ENCODE assay signal across 17 mouse cellular contexts in the genomic region with DNA sequence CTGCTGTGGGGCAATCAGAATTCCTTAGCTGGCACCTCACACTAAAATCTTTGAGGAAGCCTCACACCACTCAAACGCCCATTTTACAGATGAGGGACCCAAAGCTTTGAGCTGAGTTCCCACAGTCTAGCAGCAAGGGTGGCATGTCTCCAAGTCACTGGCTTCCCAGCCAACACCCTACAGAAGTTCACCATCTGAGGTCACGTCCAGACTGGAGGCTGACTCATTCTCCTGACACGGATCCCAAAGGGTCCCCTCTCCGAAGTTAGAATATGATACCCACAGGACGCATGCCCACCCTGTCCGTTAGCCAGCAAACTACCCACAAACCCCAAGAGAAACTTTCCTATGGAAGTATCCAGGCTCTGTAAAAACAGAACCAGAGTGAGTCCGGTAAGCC. TPM values are rescaled to one million over a fixed set of nuclear protein-coding genes. Genes with fewer than 3 reads are reported as not detected.
DNase-seq lines count a peak whose midpoint lies in the region; ATAC-seq and TF ChIP-seq lines count a peak whose summit lies in the region.
"Had no signal": no experiment of that assay in that cellular context is flagged by ENCODE, and none has a peak within 500 bp of the region (broad histone marks: within the 10 kb centered on the region; RNA-seq: fewer than 3 reads in every experiment).

No protein-coding gene starts in this region.

- WGBS in heart, embryonic 11.5 days (ENCODE audit: insufficient replicate concordance), result 75% methylated on average over 7 of the region's 7 CpGs
- 86% methylated on average over 7 of the region's 7 CpGs for WGBS in spleen, adult 2 months
- 56% methylated on average over 7 of the region's 7 CpGs for whole genome bisulfite sequencing in stomach, postnatal 0 days

- peaks cover 2% of the 10 kb centered on the region; the same call in 1 of the 2 replicates for H3K36me3 ChIP-seq in heart, embryonic 11.5 days (ENCODE audit: control insufficient read depth, insufficient read depth, low read length)
- H3K36me3 ChIP-seq in spleen, adult 2 months (ENCODE audit: control insufficient read depth, insufficient read depth, low read length), result no peaks in the 10 kb centered on the region; the same call in none of the 2 replicates
- H3K36me3 ChIP-seq in stomach, postnatal 0 days (ENCODE audit: control insufficient read depth, insufficient read depth, low read length), result no peaks in the 10 kb centered on the region
- H3K36me3 ChIP-seq: forebrain, embryonic 12.5 days; hindbrain, embryonic 13.5 days; intestine, embryonic 15.5 days; liver, embryonic 15.5 days; midbrain, embryonic 15.5 days had no signal

- no peak for TF ChIP-seq POLR2A in spleen, adult 2 months (IDR thresholded peaks at IDR 0.05; ENCODE audit: low read depth, low read length)

- H3K9ac ChIP-seq in heart, embryonic 11.5 days (ENCODE audit: low read depth, low read length), result no peak overlapping the region
- no peak overlapping the region for H3K9ac ChIP-seq in stomach, postnatal 0 days (ENCODE audit: low read length)
- H3K9ac ChIP-seq: forebrain, embryonic 12.5 days; heart, embryonic 13.5 days; hindbrain, embryonic 13.5 days; intestine, embryonic 15.5 days; liver, embryonic 15.5 days; midbrain, embryonic 15.5 days had no signal

- H3K27me3 ChIP-seq in heart, embryonic 11.5 days (ENCODE audit: control insufficient read depth, insufficient read depth, low read length), result no peaks in the 10 kb centered on the region
- H3K27me3 ChIP-seq in spleen, adult 2 months (ENCODE audit: control insufficient read depth, insufficient read depth, low read length), result no peaks in the 10 kb centered on the region
- no peaks in the 10 kb centered on the region for H3K27me3 ChIP-seq in stomach, postnatal 0 days (ENCODE audit: control insufficient read depth, insufficient read depth, low read length)
- H3K27me3 ChIP-seq: forebrain, embryonic 12.5 days; heart, embryonic 13.5 days; hindbrain, embryonic 13.5 days; intestine, embryonic 15.5 days; liver, embryonic 15.5 days; midbrain, embryonic 15.5 days had no signal

- no peak overlapping the region for H3K4me3 ChIP-seq in heart, embryonic 11.5 days (ENCODE audit: low read depth, low read length)
- H3K4me3 ChIP-seq in spleen, adult 2 months (ENCODE audit: extremely low read depth, insufficient read depth, insufficient read length), result no peak overlapping the region
- no peak overlapping the region for H3K4me3 ChIP-seq in stomach, postnatal 0 days (ENCODE audit: low read depth, low read length)
- H3K4me3 ChIP-seq: forebrain, embryonic 12.5 days; heart, embryonic 13.5 days; hindbrain, embryonic 13.5 days; intestine, embryonic 15.5 days; liver, embryonic 15.5 days; midbrain, embryonic 15.5 days had no signal

- TF ChIP-seq EP300 in stomach, postnatal 0 days (optimal IDR thresholded peaks at IDR 0.05), result no peak

- peaks cover 26% of the 10 kb centered on the region for H3K4me1 ChIP-seq in heart, embryonic 11.5 days (ENCODE audit: control insufficient read depth, insufficient read depth, low read length)
- peaks cover 26% of the 10 kb centered on the region; the same call in 1 of the 2 replicates for H3K4me1 ChIP-seq in spleen, adult 2 months (ENCODE audit: control insufficient read depth, insufficient read depth, insufficient read length)
- peaks cover 16% of the 10 kb centered on the region for H3K4me1 ChIP-seq in stomach, postnatal 0 days (replicated peaks; ENCODE audit: control insufficient read depth, insufficient read depth)

- DNase-seq in heart, adult 18-20 months, result peak; percentile 63 to 64
- DNase-seq in spleen, adult 2 months (ENCODE audit: low read depth in 1 of 2, low spot score in 2 of 2), result no peak
- no peak for DNase-seq in spleen, postnatal 4 days (ENCODE audit: low spot score in 2 of 2)
- DNase-seq in fibroblast of lung, adult 2 months (ENCODE audit: low read depth), result peak; percentile 97
- no peak for DNase-seq in stomach, postnatal 0 days (ENCODE audit: low spot score)
- DNase-seq in layer of hippocampus, postnatal 36 days, result no peak
- DNase-seq: adrenal gland, postnatal 36 days; kidney, postnatal 10 days had no signal

- no peak for ATAC-seq in heart, embryonic 11.5 days (replicated peaks; ENCODE audit: insufficient number of reproducible peaks, low FRiP score, low TSS enrichment)
- no peak for ATAC-seq in stomach, postnatal 0 days (ENCODE audit: low FRiP score, low TSS enrichment)
- ATAC-seq in cerebellum, adult (ENCODE audit: insufficient number of reproducible peaks, low FRiP score, low TSS enrichment), result no peak
- ATAC-seq: CD4-positive, CD25-positive, alpha-beta regulatory T cell, adult 4 months; intestine, embryonic 15.5 days; midbrain, embryonic 15.5 days had no signal

- no peaks in the 10 kb centered on the region for H3K9me3 ChIP-seq in heart, embryonic 11.5 days (replicated peaks; ENCODE audit: control insufficient read depth, low read length)
- no peaks in the 10 kb centered on the region for H3K9me3 ChIP-seq in stomach, postnatal 0 days (ENCODE audit: control insufficient read depth, low read length)
- H3K9me3 ChIP-seq: forebrain, embryonic 12.5 days; heart, embryonic 13.5 days; hindbrain, embryonic 13.5 days; intestine, embryonic 15.5 days; liver, embryonic 15.5 days; midbrain, embryonic 15.5 days had no signal

- no peak overlapping the region for H3K4me2 ChIP-seq in heart, embryonic 11.5 days
- H3K4me2 ChIP-seq in stomach, postnatal 0 days (replicated peaks; ENCODE audit: low read depth), result no peak overlapping the region
- H3K4me2 ChIP-seq: forebrain, embryonic 12.5 days; heart, embryonic 13.5 days; hindbrain, embryonic 13.5 days; intestine, embryonic 15.5 days; liver, embryonic 15.5 days; midbrain, embryonic 15.5 days had no signal

- H3K27ac ChIP-seq in heart, embryonic 11.5 days (ENCODE audit: low read depth, low read length), result no peak overlapping the region
- H3K27ac ChIP-seq in spleen, adult 2 months (ENCODE audit: insufficient read depth, low read length), result 0 out of 2 replicates have a peak overlapping the region, but pooled peaks have one; percentile 43
- H3K27ac ChIP-seq in stomach, postnatal 0 days (replicated peaks), result 0 out of 2 replicates have a peak overlapping the region, but pooled peaks have one; percentile 26
- H3K27ac ChIP-seq: forebrain, embryonic 12.5 days; heart, embryonic 13.5 days; hindbrain, embryonic 13.5 days; intestine, embryonic 15.5 days; liver, embryonic 15.5 days; midbrain, embryonic 15.5 days had no signal

- TF ChIP-seq CTCF in spleen, adult 2 months (IDR thresholded peaks at IDR 0.05; ENCODE audit: extremely low read depth, insufficient read depth, insufficient read length, insufficient replicate concordance), result no peak
- TF ChIP-seq CTCF in stomach, postnatal 0 days (IDR thresholded peaks at IDR 0.05; ENCODE audit: low read depth), result no peak

RNA-seq across cellular contexts. Expression of a gene that starts 39.1 kb away (rescaled TPM):
- total RNA-seq in heart, adult 18-20 months (2021), result 10 to 100 TPM; 27.9 to 29.5 TPM
- 39.9 and 42.1 TPM in 2 replicates for polyA plus RNA-seq in heart, embryonic 11.5 days (2014; fragmentation: Nextera tagmentation; extraction: Ambion mirVana)
- polyA plus RNA-seq in spleen, adult 2 months (2012; rRNA removed), result 37.4 and 48.6 TPM in 2 replicates
- 11.3 and 12.5 TPM in 2 replicates for polyA plus RNA-seq in stomach, postnatal 0 days (2015; fragmentation: Nextera tagmentation; extraction: Ambion mirVana)
- total RNA-seq in layer of hippocampus, postnatal 36 days (2021), result 1 to 10 TPM; 7.4 to 8.9 TPM

Comparison
In these comparisons a context has a peak if more than half of its experiments do, and no peak if none do; other contexts are left out.
1. DNase-seq: peak in heart, adult 18-20 months (2 of 2) and fibroblast of lung, adult 2 months (single experiment); none in spleen, adult 2 months (0 of 2), spleen, postnatal 4 days (0 of 2), stomach, postnatal 0 days (single experiment) and layer of hippocampus, postnatal 36 days (0 of 2).